Mouse (Mus musculus): ENCODE results near the gene Kif26b.

GRCm38 (mm10) chr1:178799836-178800552, 271.1 kb downstream of the Kif26b start:
- no peak for TF ChIP-seq POLR2A (IDR thresholded peaks at IDR 0.05; ENCODE audit: control insufficient read depth, low read depth, low read length)
- no peak for TF ChIP-seq CTCF (IDR thresholded peaks at IDR 0.05; ENCODE audit: control insufficient read depth, insufficient read depth, insufficient replicate concordance, low read depth, low read length)

Measured in testis, adult 2 months (tissue).